In genomic region chr9:14075452-14075851, GRCm38 (mm10) we compare ENCODE assay signal across 7 mouse cellular contexts.
DNase-seq lines count a peak whose midpoint lies in the region; ATAC-seq and TF ChIP-seq lines count a peak whose summit lies in the region.

No protein-coding gene starts in this region.

- H3K9ac ChIP-seq in MEL (ENCODE audit: control insufficient read depth, low read depth, low read length, poor library complexity, severe bottlenecking), result no peak overlapping the region
- no peak overlapping the region for H3K9ac ChIP-seq in heart, embryonic 16.5 days (ENCODE audit: low read length)

- no peaks in the 10 kb centered on the region for H3K9me3 ChIP-seq in MEL (replicated peaks; ENCODE audit: insufficient read depth, low read length)
- no peaks in the 10 kb centered on the region for H3K9me3 ChIP-seq in heart, embryonic 16.5 days (replicated peaks; ENCODE audit: control insufficient read depth, low read length)

- H3K79me2 ChIP-seq in MEL (ENCODE audit: control insufficient read depth, insufficient read depth, low read length, poor library complexity), result no peaks in the 10 kb centered on the region

- TF ChIP-seq RAD21 in MEL (IDR thresholded peaks at IDR 0.05; ENCODE audit: low read depth, low read length), result no peak; the same call in none of the 2 replicates

- TF ChIP-seq CTCF in MEL (IDR thresholded peaks at IDR 0.05 in 2 of 3, conservative IDR thresholded peaks at IDR 0.05 in 1 of 3; ENCODE audit: control insufficient read depth in 1 of 3, insufficient read depth in 1 of 3, low read depth in 2 of 3, low read length in 3 of 3, poor library complexity in 1 of 3, severe bottlenecking in 1 of 3), result 0 out of 6 replicates have a peak, but pooled peaks of 1 of the 3 experiments have one; percentile 1

- H3K27ac ChIP-seq in MEL (ENCODE audit: control insufficient read depth, low read depth, low read length), result peak overlapping the region; percentile 85
- H3K27ac ChIP-seq in heart, embryonic 16.5 days (ENCODE audit: low read length), result no peak overlapping the region

- TF ChIP-seq EP300 in MEL (IDR thresholded peaks at IDR 0.05; ENCODE audit: low read depth in 1 of 2, low read length in 2 of 2), result peak; percentile 98

- H3K4me3 ChIP-seq in MEL (ENCODE audit: control insufficient read depth in 1 of 2, insufficient read depth in 1 of 2, low read depth in 2 of 2, low read length in 2 of 2), result no peak overlapping the region
- H3K4me3 ChIP-seq in heart, embryonic 16.5 days (ENCODE audit: low read length), result no peak overlapping the region

- peak; percentile 86 for ATAC-seq in heart, embryonic 16.5 days (replicated peaks; ENCODE audit: extremely low read depth, insufficient read depth, low FRiP score)

- peaks cover 0 to 35% of the 10 kb centered on the region in 2 experiments; a peak in 2 of 4 replicates for H3K36me3 ChIP-seq in MEL (ENCODE audit: control insufficient read depth in 1 of 2, insufficient read depth in 2 of 2, low read length in 2 of 2)
- no peaks in the 10 kb centered on the region for H3K36me3 ChIP-seq in heart, embryonic 16.5 days (ENCODE audit: control insufficient read depth, insufficient read depth)

- TF ChIP-seq POLR2A in MEL (IDR thresholded peaks at IDR 0.05; ENCODE audit: control insufficient read depth in 1 of 2, insufficient read depth in 1 of 2, low read depth in 1 of 2, low read length in 2 of 2, poor library complexity in 1 of 2), result no peak

- WGBS in heart, embryonic 16.5 days, result 18% methylated on average over 4 of the region's 4 CpGs

- no peaks in the 10 kb centered on the region for H3K27me3 ChIP-seq in MEL (ENCODE audit: control insufficient read depth in 1 of 2, insufficient read depth in 2 of 2, low read length in 2 of 2)
- H3K27me3 ChIP-seq in heart, embryonic 16.5 days (ENCODE audit: control insufficient read depth, insufficient read depth, low read length), result no peaks in the 10 kb centered on the region

- H3K4me1 ChIP-seq in MEL (ENCODE audit: control insufficient read depth in 1 of 2, insufficient read depth in 2 of 2, low read length in 2 of 2), result peaks cover 16 to 31% of the 10 kb centered on the region in 2 experiments
- H3K4me1 ChIP-seq in heart, embryonic 16.5 days (ENCODE audit: control insufficient read depth, insufficient read depth, low read length), result peaks cover 8% of the 10 kb centered on the region; the same call in 1 of the 2 replicates

- H3K4me2 ChIP-seq in heart, embryonic 16.5 days (ENCODE audit: low read depth, low read length), result no peak overlapping the region

- peak; percentile 97 for DNase-seq in MEL (ENCODE audit: low read depth, low spot score)
- peak; percentile 64 for DNase-seq in Muller cell, postnatal 12 days (ENCODE audit: inconsistent ontology term)
- DNase-seq in cerebellum, postnatal 4 days (ENCODE audit: low spot score in 2 of 2), result peak; percentile 33 to 61
- peak; percentile 50 for DNase-seq in left cerebral cortex, adult 11 months (ENCODE audit: low spot score)
- DNase-seq in right cerebral cortex, adult 2 months (ENCODE audit: low spot score in 2 of 2), result peak; percentile 18 to 34
- DNase-seq in urinary bladder, adult 2 months (ENCODE audit: low spot score), result no peak

TF ChIP-seq in MEL, 35 proteins besides CTCF, POLR2A, EP300 and RAD21:
- TF ChIP-seq MYC (IDR thresholded peaks at IDR 0.05; ENCODE audit: low read depth, low read length), result peak; percentile 85
- peak; percentile 80 for TF ChIP-seq MAX (IDR thresholded peaks at IDR 0.05; ENCODE audit: low read length)
- 0 out of 2 replicates have a peak, but pooled peaks have one; percentile 20 for TF ChIP-seq SMC3 (IDR thresholded peaks at IDR 0.05; ENCODE audit: low read depth, low read length)
- 0 out of 2 replicates have a peak, but pooled peaks have one; percentile 18 for TF ChIP-seq MEF2A (IDR thresholded peaks at IDR 0.05; ENCODE audit: extremely low read depth, insufficient replicate concordance, low read depth, low read length, poor library complexity, severe bottlenecking)
- no peak for TF ChIP-seq USF2 (IDR thresholded peaks at IDR 0.05; ENCODE audit: borderline replicate concordance in 1 of 2, insufficient read depth in 1 of 2, low read depth in 1 of 2, low read length in 2 of 2)
- no peak for TF ChIP-seq POLR2AphosphoS5 (IDR thresholded peaks at IDR 0.05; ENCODE audit: borderline replicate concordance, low read depth, low read length)
- peak; percentile 99 for TF ChIP-seq TAL1 (IDR thresholded peaks at IDR 0.05; ENCODE audit: low read length)
- TF ChIP-seq MAFK (IDR thresholded peaks at IDR 0.05; ENCODE audit: borderline replicate concordance, low read depth, low read length), result peak; percentile 49; the same call in 1 of the 2 replicates
- TF ChIP-seq JUND (IDR thresholded peaks at IDR 0.05; ENCODE audit: low read depth, low read length), result 0 out of 2 replicates have a peak, but pooled peaks have one; percentile 38
- peak; percentile 98 for TF ChIP-seq RCOR1 (IDR thresholded peaks at IDR 0.05; ENCODE audit: low read depth, low read length)
- TF ChIP-seq CHD2 (IDR thresholded peaks at IDR 0.05; ENCODE audit: low read length), result no peak; the same call in 1 of the 2 replicates
- TF ChIP-seq GATA1 (IDR thresholded peaks at IDR 0.05; ENCODE audit: low read depth, low read length), result peak; percentile 99
- TF ChIP-seq ZMIZ1 (IDR thresholded peaks at IDR 0.05; ENCODE audit: low read depth, low read length), result no peak
- TF ChIP-seq ELF1 (IDR thresholded peaks at IDR 0.05; ENCODE audit: low read depth, low read length), result peak; percentile 5; the same call in 1 of the 2 replicates
- no peak for TF ChIP-seq CHD1 (IDR thresholded peaks at IDR 0.05; ENCODE audit: low read depth, low read length)
- no peak for TF ChIP-seq TBP (IDR thresholded peaks at IDR 0.05; ENCODE audit: low read depth, low read length)
- 0 out of 2 replicates have a peak, but pooled peaks have one; percentile 20 for TF ChIP-seq HCFC1 (IDR thresholded peaks at IDR 0.05; ENCODE audit: low read depth, low read length)
- peak; percentile 98 for TF ChIP-seq TCF12 (IDR thresholded peaks at IDR 0.05; ENCODE audit: low read depth, low read length)
- peak; percentile 77; the same call in 1 of the 2 replicates for TF ChIP-seq MAZ (IDR thresholded peaks at IDR 0.05; ENCODE audit: low read depth, low read length)
- no peak for TF ChIP-seq ZC3H11A (IDR thresholded peaks at IDR 0.05; ENCODE audit: low read depth, low read length)
- TF ChIP-seq USF1 (IDR thresholded peaks at IDR 0.05; ENCODE audit: low read depth, low read length), result peak; percentile 41; the same call in 1 of the 2 replicates
- no peak for TF ChIP-seq MXI1 (IDR thresholded peaks at IDR 0.05; ENCODE audit: low read depth, low read length)
- no peak for TF ChIP-seq UBTF (IDR thresholded peaks at IDR 0.05; ENCODE audit: borderline replicate concordance, insufficient read depth, low read depth, low read length)
- TF ChIP-seq SIN3A (IDR thresholded peaks at IDR 0.05; ENCODE audit: low read length), result peak; percentile 95
- no peak for TF ChIP-seq NRF1 (IDR thresholded peaks at IDR 0.05; ENCODE audit: insufficient read depth, low read depth, low read length, poor library complexity, severe bottlenecking)
- TF ChIP-seq MYB (IDR thresholded peaks at IDR 0.05; ENCODE audit: low read depth, low read length), result peak; percentile 79; the same call in 1 of the 2 replicates
- no peak for TF ChIP-seq KAT2A (conservative IDR thresholded peaks at IDR 0.05; ENCODE audit: low read depth, low read length)
- no peak for TF ChIP-seq GABPA (IDR thresholded peaks at IDR 0.05; ENCODE audit: low read depth, low read length)
- TF ChIP-seq ZKSCAN1 (IDR thresholded peaks at IDR 0.05; ENCODE audit: low read depth, low read length), result no peak
- no peak for TF ChIP-seq NELFE (IDR thresholded peaks at IDR 0.05; ENCODE audit: low read depth, low read length)
- peak; percentile 61; the same call in 1 of the 2 replicates for TF ChIP-seq POLR2AphosphoS2 (IDR thresholded peaks at IDR 0.05; ENCODE audit: low read length)
- TF ChIP-seq ETS1 (IDR thresholded peaks at IDR 0.05; ENCODE audit: low read depth, low read length), result peak; percentile 99
- peak; percentile 84 for TF ChIP-seq BHLHE40 (IDR thresholded peaks at IDR 0.05; ENCODE audit: borderline replicate concordance, low read depth, low read length)
- no peak for TF ChIP-seq ZNF384 (IDR thresholded peaks at IDR 0.05; ENCODE audit: low read depth, low read length)
- no peak for TF ChIP-seq E2F4 (IDR thresholded peaks at IDR 0.05; ENCODE audit: borderline replicate concordance, low read depth, low read length)
